Mouse (Mus musculus) liver, embryonic 16.5 days (tissue): ENCODE data around the gene Smim7. TPM values are rescaled to one million over a fixed set of nuclear protein-coding genes. Genes with fewer than 3 reads are reported as not detected.

Experiments used
- ATAC-seq: fragments of 200-750 bp; cut with Nextera tagmentation; 2 replicates; pipeline ENCODE4 v1.8.0; 2017; ENCODE audit warnings: low read depth, mild to moderate bottlenecking, moderate number of reproducible peaks, moderate library complexity
- H3K27ac ChIP-seq: fragments of 300-500 bp; sonication (generic); 2 replicates; pipeline ENCODE4 v1.5.1; 2014; ENCODE audit warnings: mild to moderate bottlenecking, low read length
- H3K27me3 ChIP-seq: fragments of 300-500 bp; sonication (generic); 2 replicates; pipeline ENCODE4 v1.6.1; 2014; ENCODE audit warnings: low read depth, low read length, mixed read lengths; ENCODE audit not compliant: control insufficient read depth, insufficient read depth
- H3K36me3 ChIP-seq: fragments of 300-500 bp; sonication (generic); 2 replicates; pipeline ENCODE4 v1.6.1; 2014; ENCODE audit warnings: mild to moderate bottlenecking; ENCODE audit not compliant: control insufficient read depth, insufficient read depth
- H3K4me1 ChIP-seq: fragments of 300-500 bp; sonication (generic); 2 replicates; pipeline ENCODE4 v1.6.1; 2014; ENCODE audit warnings: low read depth, low read length, mixed read lengths; ENCODE audit not compliant: control insufficient read depth
- H3K4me2 ChIP-seq: fragments of 300-500 bp; sonication (generic); 2 replicates; pipeline ENCODE4 v1.6.1; 2014; ENCODE audit warnings: low read depth, low read length, mixed read lengths
- H3K4me3 ChIP-seq: fragments of 300-500 bp; sonication (generic); 2 replicates; pipeline ENCODE4 v1.5.1; 2014; ENCODE audit warnings: low read depth, mild to moderate bottlenecking, low read length
- H3K9ac ChIP-seq: fragments of 300-500 bp; sonication (generic); 2 replicates; pipeline ENCODE4 v1.6.1; 2014; ENCODE audit warnings: low read depth, low read length
- H3K9me3 ChIP-seq: fragments of 300-500 bp; sonication (generic); replicated peaks from 2 replicates; pipeline ENCODE4 v1.6.1; 2016; ENCODE audit warnings: low read length; ENCODE audit not compliant: control insufficient read depth
- WGBS: fragments of 180-500 bp; shearing (Covaris S2); extraction: QIAGEN DNeasy Blood & Tissue Kit; methylation state at CpG from one replicate; pipeline ENCODE4 v1.1.7; 2014; ENCODE audit not compliant: insufficient replicate concordance; 5-methylcytosine and 5-hydroxymethylcytosine counted together
- polyA plus RNA-seq: library from polyadenylated mRNA; unstranded; fragments of >200 nt; fragmentation: Nextera tagmentation; extraction: Ambion mirVana; gene quantifications from 2 replicates; pipeline ENCODE4 v1.2.1, GENCODE M21; 2015

Gene Smim7
- polyA plus RNA-seq, result 40.1 and 40.8 TPM in 2 replicates

GRCm38 (mm10) chr8:72570633-72571610, at the start of gene Smim7:
Gene Smim7 (minus strand): TSS chr8:72571088.
- no peaks in the 10 kb centered on the region for H3K9me3 ChIP-seq
- peak within 1 kb of the TSS; percentile 82 for H3K4me3 ChIP-seq
- ATAC-seq, result peak; percentile 98
- WGBS, result under 1% methylated on average over 52 of the region's 52 CpGs
- peak within 1 kb of the TSS; percentile 98 for H3K4me2 ChIP-seq
- peaks cover 25% of the 10 kb centered on the region for H3K36me3 ChIP-seq
- H3K4me1 ChIP-seq, result peaks cover 27% of the 10 kb centered on the region
- H3K27me3 ChIP-seq, result no peaks in the 10 kb centered on the region; the same call in 1 of the 2 replicates
- H3K9ac ChIP-seq, result peak within 1 kb of the TSS; percentile 76
- H3K27ac ChIP-seq, result peak within 1 kb of the TSS; percentile 88

- Histone ChIP-seq H3K4me3 (no peak overlapping the region), H3K27me3 (no peaks in the 10 kb centered on the region), H3K4me2 (no peak overlapping the region), H3K9me3 (no peaks in the 10 kb centered on the region), H3K36me3 (no peaks in the 10 kb centered on the region), H3K27ac (no peak overlapping the region), H3K4me1 (no peaks in the 10 kb centered on the region), H3K9ac (no peak overlapping the region)
- WGBS, result 37% methylated on average over 2 of the region's 2 CpGs
- ATAC-seq, result no peak
Observed at GRCm38 (mm10) chr8:72590198-72590597, 19.3 kb upstream of the Smim7 start.

GRCm38 (mm10) chr8:72589286-72589685, 18.4 kb upstream of the Smim7 start:
- no peak overlapping the region for H3K9ac ChIP-seq
- no peak overlapping the region for H3K27ac ChIP-seq
- no peaks in the 10 kb centered on the region for H3K9me3 ChIP-seq
- 69% methylated on average over 7 of the region's 7 CpGs for WGBS
- H3K36me3 ChIP-seq, result no peaks in the 10 kb centered on the region
- no peak for ATAC-seq
- H3K4me1 ChIP-seq, result no peaks in the 10 kb centered on the region
- no peak overlapping the region for H3K4me3 ChIP-seq
- H3K4me2 ChIP-seq, result no peak overlapping the region
- no peaks in the 10 kb centered on the region for H3K27me3 ChIP-seq

DNA sequence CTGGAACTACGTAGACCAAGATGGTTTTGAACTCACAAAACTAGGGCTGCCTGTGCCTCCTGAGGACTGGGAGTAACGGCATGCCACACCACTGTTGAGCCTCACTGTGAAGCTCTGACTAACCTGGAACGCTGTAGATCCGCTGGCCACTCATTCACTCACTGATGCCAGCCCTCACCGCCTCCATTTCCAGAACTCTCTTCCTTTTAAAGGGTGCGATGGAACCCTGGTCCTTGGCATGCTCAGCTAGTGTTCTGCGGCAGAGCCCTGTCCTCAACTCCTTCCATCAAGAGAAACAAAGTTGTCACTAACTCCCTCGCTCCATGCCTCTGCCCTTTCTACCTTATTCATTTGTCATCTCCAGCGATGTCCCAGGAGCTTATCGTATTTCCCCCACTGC, 18.0 kb upstream of the Smim7 start:
- H3K9ac ChIP-seq, result no peak overlapping the region
- H3K36me3 ChIP-seq, result no peaks in the 10 kb centered on the region
- ATAC-seq, result no peak
- no peaks in the 10 kb centered on the region for H3K27me3 ChIP-seq
- H3K4me3 ChIP-seq, result no peak overlapping the region
- no peak overlapping the region for H3K4me2 ChIP-seq
- WGBS, result 71% methylated on average over 10 of the region's 10 CpGs
- H3K4me1 ChIP-seq, result no peaks in the 10 kb centered on the region
- no peaks in the 10 kb centered on the region for H3K9me3 ChIP-seq
- no peak overlapping the region for H3K27ac ChIP-seq

DNA sequence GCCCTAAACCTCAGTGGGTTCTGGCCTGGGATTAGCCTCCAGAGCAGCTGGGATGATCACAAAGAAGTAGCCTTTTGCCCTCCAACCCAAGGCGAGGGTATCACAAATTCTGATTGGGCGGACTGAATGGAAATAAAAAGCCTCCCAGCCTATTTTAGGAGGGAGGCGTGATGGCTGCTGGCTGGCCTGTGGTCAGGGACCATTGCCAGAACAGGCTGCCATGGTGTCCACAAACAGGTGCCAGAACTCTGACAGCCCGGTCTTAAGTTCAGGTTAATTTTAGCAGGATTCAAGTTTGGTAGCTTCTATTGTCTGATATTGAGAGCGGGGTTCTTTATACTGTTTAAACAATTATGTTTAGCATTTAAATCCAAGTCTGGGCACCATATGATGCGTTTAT, 16.9 kb upstream of the Smim7 start:
- Histone ChIP-seq H3K36me3 (no peaks in the 10 kb centered on the region), H3K27ac (no peak overlapping the region), H3K27me3 (no peaks in the 10 kb centered on the region), H3K4me2 (no peak overlapping the region), H3K9ac (no peak overlapping the region), H3K4me3 (no peak overlapping the region), H3K9me3 (no peaks in the 10 kb centered on the region), H3K4me1 (no peaks in the 10 kb centered on the region; the same call in 1 of the 2 replicates)
- WGBS, result 61% methylated on average over 6 of the region's 6 CpGs
- ATAC-seq, result no peak

DNA sequence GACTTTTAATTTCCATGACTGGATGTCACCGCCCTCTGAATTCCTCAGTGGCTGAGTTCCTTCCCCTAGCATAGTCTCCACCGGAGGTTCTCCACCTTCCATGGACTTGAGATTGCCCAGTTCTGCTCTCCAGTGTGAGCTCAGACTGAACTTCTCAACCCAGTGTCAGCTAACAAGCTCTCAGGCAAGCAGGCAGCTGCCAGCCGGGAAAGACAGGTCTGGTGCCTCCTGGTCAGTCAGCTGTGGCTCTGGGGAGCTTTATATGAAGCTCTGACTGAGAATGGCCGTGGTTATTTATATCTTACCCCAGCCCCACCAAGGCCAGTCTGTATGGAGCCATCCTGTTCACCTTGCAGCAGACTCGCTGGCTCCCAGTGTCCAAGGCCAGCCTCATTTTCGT, 13.5 kb upstream of the Smim7 start:
- WGBS, result 57% methylated on average over 6 of the region's 6 CpGs
- Histone ChIP-seq H3K9me3 (no peaks in the 10 kb centered on the region), H3K9ac (no peak overlapping the region), H3K4me1 (no peaks in the 10 kb centered on the region; the same call in 1 of the 2 replicates), H3K4me2 (no peak overlapping the region), H3K36me3 (no peaks in the 10 kb centered on the region), H3K4me3 (no peak overlapping the region), H3K27me3 (no peaks in the 10 kb centered on the region), H3K27ac (no peak overlapping the region)
- no peak for ATAC-seq

GRCm38 (mm10) chr8:72583056-72583771, 12.3 kb upstream of the Smim7 start:
- 31% methylated on average over 7 of the region's 7 CpGs for WGBS
- H3K4me3 ChIP-seq, result no peak overlapping the region
- no peak overlapping the region for H3K9ac ChIP-seq
- no peaks in the 10 kb centered on the region for H3K27me3 ChIP-seq
- H3K9me3 ChIP-seq, result no peaks in the 10 kb centered on the region
- peak; percentile 47; the same call in 1 of the 2 replicates for ATAC-seq
- H3K4me1 ChIP-seq, result no peaks in the 10 kb centered on the region; the same call in 1 of the 2 replicates
- no peak overlapping the region for H3K4me2 ChIP-seq
- H3K27ac ChIP-seq, result peak overlapping the region; percentile 67
- no peaks in the 10 kb centered on the region for H3K36me3 ChIP-seq

DNA sequence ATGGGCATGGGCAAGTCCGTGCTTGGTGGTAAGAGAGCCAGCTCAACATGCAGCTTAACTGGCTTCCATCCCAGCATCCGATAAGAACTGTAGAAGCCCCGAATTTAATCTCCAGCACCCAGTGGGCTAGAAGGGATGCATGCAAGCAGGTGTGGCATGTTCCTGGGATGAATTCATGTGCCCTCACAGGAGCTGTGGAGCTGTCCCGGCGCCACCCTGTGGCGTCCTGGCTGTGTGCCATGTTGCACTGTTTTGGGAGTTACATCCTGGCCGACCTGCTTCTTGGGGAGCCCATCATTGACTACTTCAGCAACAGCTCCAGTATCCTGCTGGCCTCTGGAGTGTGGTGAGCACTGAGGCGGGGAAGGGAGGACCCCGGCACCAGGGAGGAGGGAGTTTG, 8.5 kb upstream of the Smim7 start:
- WGBS, result 54% methylated on average over 9 of the region's 9 CpGs
- Histone ChIP-seq H3K4me2 (no peak overlapping the region), H3K27me3 (no peaks in the 10 kb centered on the region), H3K9ac (no peak overlapping the region), H3K36me3 (no peaks in the 10 kb centered on the region), H3K27ac (no peak overlapping the region), H3K4me1 (no peaks in the 10 kb centered on the region; the same call in 1 of the 2 replicates), H3K4me3 (no peak overlapping the region), H3K9me3 (no peaks in the 10 kb centered on the region)
- no peak for ATAC-seq
